18 mouse cellular contexts compared by ENCODE assay signal in the genomic region with DNA sequence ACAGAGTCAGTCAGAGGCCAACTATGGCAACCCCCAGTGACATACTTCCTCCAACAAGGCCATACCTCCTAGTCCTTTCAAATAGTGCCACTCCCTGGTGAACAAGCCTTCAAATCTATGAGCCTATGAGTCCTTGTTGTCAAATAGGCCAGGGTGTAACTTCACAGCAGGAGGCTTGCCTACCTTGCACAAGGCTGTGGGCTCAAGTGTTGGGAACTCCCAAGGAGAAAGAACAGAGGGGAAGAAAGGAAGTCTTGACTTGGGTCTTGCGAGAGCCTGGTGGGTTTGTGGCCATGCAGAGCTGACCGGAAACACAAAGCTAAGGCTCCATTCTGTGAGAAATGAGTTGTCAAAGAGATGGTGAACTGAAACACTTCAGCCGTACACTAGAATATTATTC.
"Had no signal": no experiment of that assay in that cellular context is flagged by ENCODE, and none has a peak within 500 bp of the region (broad histone marks: within the 10 kb centered on the region; RNA-seq: fewer than 3 reads in every experiment).

No protein-coding gene starts in this region.

- ATAC-seq: midbrain, embryonic 13.5 days; midbrain, embryonic 15.5 days had no signal

- H3K4me3 ChIP-seq: midbrain, embryonic 10.5 days; midbrain, embryonic 13.5 days; midbrain, embryonic 15.5 days; myocyte; neural tube, embryonic 13.5 days; neural tube, embryonic 15.5 days had no signal

- H3K27me3 ChIP-seq: midbrain, embryonic 13.5 days; midbrain, embryonic 15.5 days; neural tube, embryonic 13.5 days; neural tube, embryonic 15.5 days had no signal

- H3K9ac ChIP-seq: liver, embryonic 14.5 days; lung, embryonic 14.5 days; midbrain, embryonic 13.5 days; midbrain, embryonic 15.5 days; neural tube, embryonic 13.5 days; neural tube, embryonic 15.5 days had no signal

- H3K4me2 ChIP-seq: lung, embryonic 14.5 days; midbrain, embryonic 13.5 days; midbrain, embryonic 15.5 days; neural tube, embryonic 13.5 days; neural tube, embryonic 15.5 days had no signal

- H3K9me3 ChIP-seq: midbrain, embryonic 10.5 days; midbrain, embryonic 13.5 days; midbrain, embryonic 15.5 days; neural tube, embryonic 13.5 days; neural tube, embryonic 15.5 days had no signal

- H3K27ac ChIP-seq: liver, embryonic 14.5 days; midbrain, embryonic 10.5 days; midbrain, embryonic 13.5 days; midbrain, embryonic 15.5 days; neural tube, embryonic 13.5 days; neural tube, embryonic 15.5 days had no signal

- H3K4me1 ChIP-seq: midbrain, embryonic 15.5 days; neural tube, embryonic 15.5 days had no signal

- DNase-seq: lung, adult 18-20 months; lung, embryonic 14.5 days; lung, postnatal 10 days; lung, postnatal 4 days; right cerebral cortex, adult 18-20 months; right cerebral cortex, postnatal 25 days; right cerebral cortex, postnatal 4 days; spleen, adult 18-20 months; thymus, adult 18-20 months; thymus, postnatal 14 days; thymus, postnatal 36 days had no signal

- H3K36me3 ChIP-seq: midbrain, embryonic 10.5 days; midbrain, embryonic 13.5 days; midbrain, embryonic 15.5 days; neural tube, embryonic 13.5 days; neural tube, embryonic 15.5 days had no signal
